Mouse (Mus musculus) forebrain, embryonic 10.5 days (tissue): ENCODE measurements around the gene Zfyve21. TPM values are rescaled to one million over a fixed set of nuclear protein-coding genes. Genes with fewer than 3 reads are reported as not detected.

ENCODE experiments used
- DNase-seq: peaks from one replicate; pipeline ENCODE4 v3.0.0-alpha.2; 2017; ENCODE audit warnings: low spot score; ENCODE audit errors: extremely low spot score
- H3K27ac ChIP-seq: fragments of 300-500 bp; sonication (generic); 2 replicates; pipeline ENCODE4 v1.5.1; 2016; ENCODE audit warnings: mild to moderate bottlenecking
- H3K27me3 ChIP-seq: fragments of 300-500 bp; sonication (generic); 2 replicates; pipeline ENCODE4 v1.6.1; 2016; ENCODE audit warnings: mild to moderate bottlenecking; ENCODE audit not compliant: poor library complexity, severe bottlenecking
- H3K36me3 ChIP-seq: fragments of 300-500 bp; sonication (generic); replicated peaks from 2 replicates; pipeline ENCODE4 v1.6.1; 2016; ENCODE audit warnings: mild to moderate bottlenecking, moderate library complexity
- H3K4me1 ChIP-seq: fragments of 300-500 bp; sonication (generic); 2 replicates; pipeline ENCODE4 v1.6.1; 2016
- H3K4me3 ChIP-seq: fragments of 300-500 bp; sonication (generic); 2 replicates; pipeline ENCODE4 v1.5.1; 2016; ENCODE audit warnings: mild to moderate bottlenecking, moderate library complexity
- H3K9me3 ChIP-seq: fragments of 300-500 bp; sonication (generic); 2 replicates; pipeline ENCODE4 v1.6.1; 2016; ENCODE audit warnings: mild to moderate bottlenecking, moderate library complexity
- WGBS: fragments of 180-500 bp; shearing (Covaris S2); methylation state at CpG from one replicate; pipeline ENCODE4 v1.1.7; 2016; 5-methylcytosine and 5-hydroxymethylcytosine counted together
- polyA plus RNA-seq: library from polyadenylated mRNA; unstranded; fragments of >200 nt; fragmentation: Nextera tagmentation; extraction: Ambion mirVana; gene quantifications from 2 replicates; pipeline ENCODE4 v1.2.1, GENCODE M21; 2016

The Zfyve21 gene
- polyA plus RNA-seq, 1 experiment from 2014 or later, result 68.2 TPM

DNA sequence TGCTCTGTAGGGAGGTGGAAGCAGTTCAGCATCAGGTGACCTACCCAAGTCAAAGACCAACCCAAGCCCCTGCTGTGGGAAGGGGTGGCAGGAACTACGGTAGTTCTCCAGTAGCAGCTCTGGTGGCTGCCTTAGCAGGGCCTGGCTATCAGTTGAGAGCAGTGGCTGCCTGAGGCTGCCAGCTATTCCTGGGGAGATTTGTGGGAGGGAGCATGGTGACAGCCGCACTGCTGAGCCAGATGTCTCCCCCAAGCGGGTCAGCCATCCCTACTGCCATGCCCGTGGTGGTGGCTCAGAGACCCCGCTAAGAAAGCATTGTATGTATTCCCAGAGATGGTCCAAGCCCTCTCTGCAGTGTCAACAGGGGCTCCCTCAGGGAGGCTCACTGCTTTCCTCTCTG lies 18.7 kb downstream of the Zfyve21 start:
- Histone ChIP-seq H3K27me3 (no peaks in the 10 kb centered on the region), H3K36me3 (peaks cover 47% of the 10 kb centered on the region), H3K9me3 (no peaks in the 10 kb centered on the region), H3K4me3 (no peak overlapping the region), H3K4me1 (no peaks in the 10 kb centered on the region), H3K27ac (no peak overlapping the region)
- DNase-seq, result no peak
- 83% methylated on average over 5 of the region's 5 CpGs for WGBS

DNA sequence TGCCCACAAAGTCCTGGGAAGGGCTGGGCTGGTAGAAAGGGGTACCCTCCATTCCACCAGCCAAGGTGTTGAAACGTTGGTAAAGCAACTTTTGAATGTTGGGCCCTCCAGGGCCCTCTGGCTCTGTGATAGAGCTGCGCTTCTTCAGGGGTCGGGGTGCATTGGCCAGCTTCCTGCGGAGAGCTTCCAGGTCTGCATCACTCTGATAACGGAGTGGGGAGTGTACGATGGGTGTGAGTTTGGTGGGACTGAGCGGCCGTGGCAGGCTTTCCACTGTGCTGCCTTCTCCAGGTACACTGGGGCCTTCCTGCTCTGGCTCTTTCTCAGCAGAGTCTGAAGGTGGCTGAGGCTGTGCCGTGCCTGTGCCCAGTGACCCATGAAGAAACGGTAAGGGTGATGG lies 19.5 kb downstream of the Zfyve21 start:
- 88% methylated on average over 10 of the region's 10 CpGs for WGBS
- Histone ChIP-seq H3K4me1 (no peaks in the 10 kb centered on the region), H3K4me3 (no peak overlapping the region), H3K27me3 (no peaks in the 10 kb centered on the region), H3K9me3 (no peaks in the 10 kb centered on the region), H3K27ac (no peak overlapping the region), H3K36me3 (peaks cover 39% of the 10 kb centered on the region)
- no peak for DNase-seq

DNA sequence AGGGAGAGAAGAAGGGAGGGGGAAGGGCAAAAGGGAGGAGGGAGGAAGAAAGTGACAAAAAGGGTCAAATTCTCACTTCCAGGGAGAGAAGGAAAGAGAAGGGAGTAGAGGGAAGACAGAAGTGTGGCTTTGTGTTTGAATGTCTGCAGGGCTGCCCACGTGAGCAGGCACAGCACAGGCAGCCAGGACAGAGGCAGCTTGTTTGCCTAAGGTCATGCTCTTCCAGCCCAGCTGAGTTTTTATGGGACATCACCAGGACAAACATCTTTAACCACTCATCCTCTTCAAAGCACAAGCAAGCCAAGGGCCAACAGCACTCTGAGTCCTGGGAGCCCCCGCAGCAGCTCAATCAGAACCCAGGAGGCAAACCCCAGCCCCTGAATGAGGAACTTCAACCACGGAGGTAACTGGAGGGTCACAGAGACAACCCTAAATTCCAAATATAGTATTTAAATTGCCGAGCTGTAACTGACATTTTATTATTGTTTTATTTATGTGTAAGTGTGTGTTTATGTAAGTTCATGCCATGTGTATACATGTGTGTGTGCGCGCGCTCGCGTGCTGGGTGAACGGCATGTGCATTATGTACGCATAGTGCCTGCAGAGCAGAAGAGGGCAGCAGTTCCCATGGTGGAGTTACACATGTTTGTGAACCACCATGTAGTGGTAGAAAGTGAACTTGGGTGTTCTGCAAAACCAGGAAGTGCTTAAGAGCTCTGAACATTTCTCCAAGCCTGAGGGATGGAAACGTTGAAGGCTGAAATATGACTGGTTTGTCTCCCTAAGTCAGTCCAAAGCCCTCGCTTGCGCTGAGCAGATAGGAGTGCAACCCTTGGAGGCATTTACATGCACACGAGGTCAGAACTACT lies 28.8 kb downstream of the Zfyve21 start:
- 84% methylated on average over 15 of the region's 15 CpGs for WGBS
- Histone ChIP-seq H3K27ac (no peak overlapping the region), H3K4me1 (peaks cover 4% of the 10 kb centered on the region; the same call in 1 of the 2 replicates), H3K27me3 (no peaks in the 10 kb centered on the region), H3K4me3 (no peak overlapping the region), H3K36me3 (0 out of 2 replicates have a peak, but pooled peaks cover 2% of the 10 kb centered on the region), H3K9me3 (no peaks in the 10 kb centered on the region)
- DNase-seq, result no peak

DNA sequence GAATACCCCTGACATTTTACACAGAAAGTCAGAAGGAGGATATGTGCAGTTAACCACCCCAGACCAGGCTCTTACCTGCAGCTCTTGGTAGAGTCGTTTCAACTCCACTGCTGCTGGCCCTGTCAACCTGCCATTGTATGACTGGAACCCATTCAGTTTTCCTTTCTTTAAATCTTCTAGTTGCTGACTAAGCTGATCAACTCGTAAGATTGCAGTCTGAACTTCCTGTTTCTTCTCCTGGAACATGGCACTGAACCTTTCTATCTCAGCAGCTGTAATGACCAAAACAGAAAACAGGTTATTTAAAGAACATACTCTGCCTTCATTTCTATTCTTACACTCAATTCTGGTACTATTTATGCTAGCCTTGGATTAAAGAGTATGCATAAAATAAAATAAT lies 29.5 kb downstream of the Zfyve21 start:
- H3K9me3 ChIP-seq, result no peaks in the 10 kb centered on the region
- H3K27me3 ChIP-seq, result no peaks in the 10 kb centered on the region
- H3K36me3 ChIP-seq, result 0 out of 2 replicates have a peak, but pooled peaks cover 2% of the 10 kb centered on the region
- peaks cover 4% of the 10 kb centered on the region; the same call in 1 of the 2 replicates for H3K4me1 ChIP-seq
- no peak for DNase-seq
- H3K27ac ChIP-seq, result no peak overlapping the region
- 67% methylated on average over 2 of the region's 2 CpGs for WGBS
- no peak overlapping the region for H3K4me3 ChIP-seq

DNA sequence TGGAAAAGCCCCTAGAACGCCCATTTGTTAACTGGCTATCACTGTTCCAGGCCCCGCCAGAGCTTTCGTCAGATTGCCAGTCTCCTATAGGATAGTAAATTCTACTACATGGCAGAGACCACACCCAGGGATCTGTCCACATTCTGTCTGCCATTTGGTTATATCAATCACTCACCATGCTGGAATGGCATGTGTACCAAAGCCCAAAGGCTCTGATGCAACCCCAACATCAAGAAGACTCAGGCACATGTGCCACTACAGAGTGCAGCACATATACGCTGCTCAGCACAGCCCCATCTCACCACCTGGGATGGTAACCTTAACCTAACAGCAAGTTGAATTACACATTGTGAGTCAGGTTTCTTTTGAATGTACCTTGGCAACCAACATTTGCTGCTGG lies 32.0 kb downstream of the Zfyve21 start:
- Histone ChIP-seq H3K36me3 (no peaks in the 10 kb centered on the region), H3K27me3 (no peaks in the 10 kb centered on the region), H3K4me1 (peaks cover 4% of the 10 kb centered on the region; the same call in 1 of the 2 replicates), H3K4me3 (no peak overlapping the region), H3K27ac (no peak overlapping the region), H3K9me3 (no peaks in the 10 kb centered on the region)
- no peak for DNase-seq
- 93% methylated on average over 4 of the region's 4 CpGs for WGBS

DNA sequence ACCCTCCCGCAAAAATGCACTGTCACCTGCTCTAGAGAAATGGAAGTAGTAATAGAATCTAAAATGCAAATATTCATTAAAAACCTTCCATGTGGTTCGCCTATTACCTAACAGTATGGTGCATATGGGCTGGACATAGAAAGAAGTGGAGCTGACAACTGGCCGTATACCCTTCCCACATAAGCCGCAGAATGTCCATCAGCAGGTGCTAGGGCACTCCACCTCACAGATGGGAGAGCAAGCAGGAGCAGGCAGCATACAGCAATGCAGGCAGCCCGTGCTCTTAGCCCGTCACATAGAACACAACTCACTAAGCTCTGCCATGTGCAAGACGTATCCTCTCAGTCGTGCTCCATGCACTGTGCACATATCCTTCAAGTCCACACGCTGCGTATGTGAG lies 32.8 kb downstream of the Zfyve21 start:
- no peak overlapping the region for H3K27ac ChIP-seq
- no peak for DNase-seq
- 89% methylated on average over 10 of the region's 10 CpGs for WGBS
- peaks cover 4% of the 10 kb centered on the region; the same call in 1 of the 2 replicates for H3K4me1 ChIP-seq
- H3K36me3 ChIP-seq, result no peaks in the 10 kb centered on the region
- H3K9me3 ChIP-seq, result no peaks in the 10 kb centered on the region
- no peaks in the 10 kb centered on the region for H3K27me3 ChIP-seq
- no peak overlapping the region for H3K4me3 ChIP-seq

DNA sequence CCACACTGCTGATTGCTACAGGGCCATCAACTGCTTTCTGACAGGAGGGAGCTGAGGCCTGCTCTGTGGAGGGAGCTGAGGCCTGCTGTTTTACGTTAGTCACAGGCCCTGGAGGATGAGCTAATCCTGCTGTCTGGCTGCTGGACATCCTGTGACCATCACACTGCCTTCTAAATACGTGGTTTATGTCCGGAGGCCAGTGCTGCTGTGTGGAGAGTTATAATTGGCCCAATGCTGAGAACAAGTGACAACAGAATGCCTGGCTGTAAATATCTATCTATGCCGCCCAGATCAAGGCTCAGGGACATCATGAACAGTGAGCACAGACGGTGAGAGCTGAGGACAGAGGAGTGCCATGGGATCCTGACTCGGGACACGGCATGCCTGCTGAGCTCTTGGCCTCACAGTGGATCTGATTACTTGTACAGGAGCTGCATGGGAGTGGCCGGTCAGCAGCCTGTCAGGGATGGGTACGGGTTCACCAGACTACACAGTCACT lies 34.4 kb downstream of the Zfyve21 start:
- no peak for DNase-seq
- no peaks in the 10 kb centered on the region for H3K9me3 ChIP-seq
- no peaks in the 10 kb centered on the region for H3K4me1 ChIP-seq
- WGBS, result 67% methylated on average over 9 of the region's 9 CpGs
- H3K4me3 ChIP-seq, result no peak overlapping the region
- no peaks in the 10 kb centered on the region for H3K36me3 ChIP-seq
- H3K27me3 ChIP-seq, result no peaks in the 10 kb centered on the region
- no peak overlapping the region for H3K27ac ChIP-seq

DNA sequence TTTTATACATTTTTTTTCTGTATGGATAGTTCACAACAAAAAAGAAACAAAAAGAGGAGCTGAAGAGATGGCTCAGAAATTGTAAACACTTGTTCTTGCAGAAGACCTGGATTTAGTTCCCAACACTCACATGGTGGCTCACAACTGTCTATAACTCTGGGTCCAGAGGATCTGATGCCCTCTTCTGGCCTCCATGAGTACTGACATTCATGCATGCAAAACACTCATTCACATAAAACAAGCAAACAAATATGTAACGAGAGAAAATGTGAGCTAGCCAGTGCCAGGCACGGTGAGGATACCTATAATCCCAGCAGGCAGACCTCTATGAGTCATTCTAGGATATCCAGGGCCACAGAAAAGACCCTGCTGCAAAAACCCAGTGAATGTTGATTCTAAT lies 37.3 kb downstream of the Zfyve21 start:
- no peaks in the 10 kb centered on the region for H3K27me3 ChIP-seq
- no peak for DNase-seq
- no peaks in the 10 kb centered on the region for H3K9me3 ChIP-seq
- H3K27ac ChIP-seq, result no peak overlapping the region
- H3K4me3 ChIP-seq, result no peak overlapping the region
- H3K36me3 ChIP-seq, result no peaks in the 10 kb centered on the region
- no peaks in the 10 kb centered on the region for H3K4me1 ChIP-seq
- WGBS, result 66% methylated on average over 2 of the region's 2 CpGs

DNA sequence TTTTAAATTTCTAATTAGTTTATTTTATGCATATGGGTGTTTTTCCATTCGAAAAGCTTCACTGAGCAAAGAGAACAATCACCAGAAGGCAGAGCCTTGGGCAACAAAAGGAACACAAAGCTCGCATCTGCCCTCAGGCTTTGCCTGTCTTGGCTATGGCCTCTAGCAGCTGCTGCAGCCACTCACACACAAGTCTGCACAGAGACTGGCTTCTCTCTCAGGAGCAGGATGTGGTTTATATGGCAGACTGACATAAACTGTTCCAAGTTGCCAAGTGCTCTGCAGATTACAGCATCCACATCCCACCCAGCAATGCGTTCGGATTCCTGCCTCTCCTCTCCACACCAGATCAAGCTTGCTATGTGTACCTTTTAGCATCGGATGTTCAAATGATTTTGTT lies 37.8 kb downstream of the Zfyve21 start:
- no peak overlapping the region for H3K4me3 ChIP-seq
- WGBS, result 87% methylated on average over 5 of the region's 5 CpGs
- no peaks in the 10 kb centered on the region for H3K36me3 ChIP-seq
- no peaks in the 10 kb centered on the region for H3K4me1 ChIP-seq
- no peak for DNase-seq
- H3K27ac ChIP-seq, result no peak overlapping the region
- no peaks in the 10 kb centered on the region for H3K9me3 ChIP-seq
- no peaks in the 10 kb centered on the region for H3K27me3 ChIP-seq

DNA sequence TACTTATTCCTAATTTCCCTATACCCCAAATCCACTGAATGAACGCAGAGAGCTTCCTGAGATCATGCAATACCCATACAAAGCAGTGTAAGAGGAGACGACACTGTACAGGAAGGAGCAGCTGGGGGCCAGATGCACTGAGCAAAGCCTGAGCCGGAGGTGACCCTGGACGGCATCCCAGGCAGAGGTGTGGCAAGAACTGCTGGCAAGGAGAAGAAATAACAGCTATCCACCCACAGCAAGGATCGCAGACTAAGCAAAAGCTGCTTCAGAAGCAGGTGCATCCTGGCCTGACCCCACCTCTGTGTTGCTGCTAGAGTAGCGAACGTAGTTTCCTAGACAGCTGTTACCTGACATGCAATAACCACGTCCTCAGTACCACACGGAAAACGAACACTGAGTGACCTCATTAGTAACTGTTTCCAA lies 39.1 kb downstream of the Zfyve21 start:
- Histone ChIP-seq H3K4me1 (peaks cover 4% of the 10 kb centered on the region), H3K4me3 (no peak overlapping the region), H3K9me3 (no peaks in the 10 kb centered on the region), H3K27ac (no peak overlapping the region), H3K27me3 (no peaks in the 10 kb centered on the region), H3K36me3 (no peaks in the 10 kb centered on the region)
- 84% methylated on average over 10 of the region's 10 CpGs for WGBS
- no peak for DNase-seq

DNA sequence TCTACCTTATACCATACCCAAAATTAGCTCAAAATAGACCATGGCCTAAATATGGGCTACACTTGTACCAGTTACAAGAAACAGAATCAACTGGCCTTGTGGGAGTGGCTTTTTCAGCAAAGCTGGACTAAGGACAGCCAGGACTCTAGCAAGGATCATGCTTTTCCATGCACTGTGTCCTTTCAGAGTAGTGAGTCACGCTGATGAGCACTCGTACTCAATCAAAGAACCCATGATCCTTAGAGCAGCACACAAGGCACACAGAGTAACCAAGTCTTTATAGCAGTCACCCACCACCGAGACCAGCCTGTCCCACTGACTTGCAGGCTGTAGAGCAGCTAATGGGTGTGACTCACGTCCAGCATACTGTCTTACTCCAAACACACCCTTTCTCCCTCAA lies 39.6 kb downstream of the Zfyve21 start:
- Histone ChIP-seq H3K36me3 (no peaks in the 10 kb centered on the region), H3K4me1 (peaks cover 8% of the 10 kb centered on the region), H3K9me3 (no peaks in the 10 kb centered on the region), H3K27me3 (no peaks in the 10 kb centered on the region), H3K4me3 (no peak overlapping the region), H3K27ac (no peak overlapping the region)
- DNase-seq, result no peak
- 80% methylated on average over 4 of the region's 4 CpGs for WGBS

DNA sequence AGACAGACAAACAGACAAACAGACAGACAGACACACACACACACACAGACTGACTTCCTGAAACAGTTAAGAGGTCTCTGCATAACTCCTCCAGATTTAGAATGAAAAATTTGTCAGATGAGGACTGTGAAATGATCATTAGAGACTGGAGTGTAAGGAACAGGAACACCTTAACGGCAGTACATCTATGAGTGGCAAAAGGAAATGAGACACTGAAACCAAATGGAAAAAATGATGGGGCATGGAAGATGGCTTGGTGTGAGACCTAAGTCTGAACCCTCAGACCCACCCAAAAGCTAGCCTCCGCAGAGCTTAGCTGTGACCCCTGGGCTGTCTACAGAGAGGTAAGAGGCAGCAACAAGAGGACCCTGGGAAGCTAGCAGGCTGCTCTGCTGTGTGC lies 41.5 kb downstream of the Zfyve21 start:
- no peak for DNase-seq
- Histone ChIP-seq H3K36me3 (no peaks in the 10 kb centered on the region), H3K27me3 (no peaks in the 10 kb centered on the region), H3K27ac (no peak overlapping the region), H3K4me3 (no peak overlapping the region), H3K4me1 (peaks cover 8% of the 10 kb centered on the region), H3K9me3 (no peaks in the 10 kb centered on the region)
- 94% methylated on average over 2 of the region's 2 CpGs for WGBS

DNA sequence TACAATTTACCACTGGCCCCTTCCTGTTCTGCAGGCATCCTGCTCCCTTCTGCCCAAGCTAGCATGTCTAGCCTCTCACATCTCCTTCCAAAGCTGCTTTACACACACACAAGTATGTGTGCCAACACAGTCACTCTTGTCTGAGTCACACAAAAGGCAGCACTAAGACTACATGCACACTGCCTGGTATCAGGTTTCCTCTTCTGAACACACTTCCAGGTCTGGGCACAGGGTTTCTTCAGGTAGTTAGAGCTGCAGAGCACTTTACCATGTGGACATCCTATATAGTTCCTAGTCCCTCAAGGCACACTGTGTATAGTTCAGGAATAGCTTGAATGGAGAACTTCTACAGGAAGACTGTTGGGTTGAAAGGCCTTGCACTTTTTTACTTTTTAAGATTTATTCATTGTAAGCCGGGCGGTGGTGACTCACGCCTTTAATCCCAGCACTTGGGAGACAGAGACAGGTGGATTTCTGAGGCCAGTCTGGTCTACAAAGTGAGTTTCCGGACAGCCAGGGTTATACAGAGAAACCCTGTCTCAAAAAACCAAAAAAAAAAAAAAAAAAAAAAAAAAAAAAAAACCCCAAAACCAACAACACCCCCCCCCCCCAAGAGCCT lies 50.3 kb downstream of the Zfyve21 start:
- Histone ChIP-seq H3K9me3 (no peaks in the 10 kb centered on the region), H3K4me1 (no peaks in the 10 kb centered on the region), H3K36me3 (no peaks in the 10 kb centered on the region), H3K27me3 (no peaks in the 10 kb centered on the region), H3K27ac (no peak overlapping the region), H3K4me3 (no peak overlapping the region)
- DNase-seq, result no peak
- 88% methylated on average over 4 of the region's 4 CpGs for WGBS
